Mouse (Mus musculus): ENCODE results near the gene Il4. TPM values are rescaled to one million over a fixed set of nuclear protein-coding genes. Genes with fewer than 3 reads are reported as not detected.

The Il4 gene
- polyA plus RNA-seq (2021; fragmentation: Nextera tagmentation): 0.40 and 0.43 TPM in 2 replicates
- long read RNA-seq, experiment 1, partial matches to known transcripts: 0 of 1 reads
- long read RNA-seq, experiment 1, other reads (novel, unspliced or antisense): 1 of 1 reads
- long read RNA-seq, experiment 2: 0 reads

GRCm38 (mm10) chr11:53618619-53619198, at the start of gene Il4:
TSS of gene Il4 (minus strand) at chr11:53618669.

GRCm38 (mm10) chr11:53634556-53634955, 16.1 kb upstream of the Il4 start, which contains the start of gene Il13:
TSS of gene Il13 (minus strand) at chr11:53634702.

GRCm38 (mm10) chr11:53567224-53568014, 51.0 kb downstream of the Il4 start, which contains the start of gene Kif3a:
TSS of gene Kif3a (plus strand) at chr11:53567379.

Other genes starting within 250 kb of the Il4 start
- not detected in 2 replicates for gene Leap2, start 195.5 kb downstream of the Il4 start, polyA plus RNA-seq (2021; fragmentation: Nextera tagmentation)
- gene Uqcrq, start 187.8 kb downstream of the Il4 start, polyA plus RNA-seq (2021; fragmentation: Nextera tagmentation): 1,616 and 1,818 TPM in 2 replicates
- gene Gdf9, start 187.6 kb downstream of the Il4 start, polyA plus RNA-seq (2021; fragmentation: Nextera tagmentation): 1.2 and 1.3 TPM in 2 replicates
- gene Gm10447, start 161.6 kb downstream of the Il4 start, polyA plus RNA-seq (2021; fragmentation: Nextera tagmentation): 0.06 TPM in 1 of 2 replicates, not detected in the other
- gene Shroom1, start 161.5 kb downstream of the Il4 start, polyA plus RNA-seq (2021; fragmentation: Nextera tagmentation): 3.4 and 3.5 TPM in 2 replicates
- not detected in 2 replicates for gene Gm9837, start 148.2 kb downstream of the Il4 start, polyA plus RNA-seq (2021; fragmentation: Nextera tagmentation)
- gene Gm9945, start 138.5 kb downstream of the Il4 start, polyA plus RNA-seq (2021; fragmentation: Nextera tagmentation): 1.5 and 2.4 TPM in 2 replicates
- gene Sowaha, start 138.4 kb downstream of the Il4 start, polyA plus RNA-seq (2021; fragmentation: Nextera tagmentation): 65.5 and 66.0 TPM in 2 replicates
- gene Sept8, start 99.4 kb downstream of the Il4 start, polyA plus RNA-seq (2021; fragmentation: Nextera tagmentation): 107 and 117 TPM in 2 replicates
- gene Kif3a, start 51.3 kb downstream of the Il4 start, polyA plus RNA-seq (2021; fragmentation: Nextera tagmentation): 112 and 121 TPM in 2 replicates
- gene Il13, start 16.0 kb upstream of the Il4 start, polyA plus RNA-seq (2021; fragmentation: Nextera tagmentation): not detected in 2 replicates
- gene Rad50, start 88.7 kb upstream of the Il4 start, polyA plus RNA-seq (2021; fragmentation: Nextera tagmentation): 6.1 and 6.8 TPM in 2 replicates
- gene Il5, start 102.1 kb upstream of the Il4 start, polyA plus RNA-seq (2021; fragmentation: Nextera tagmentation): not detected in 2 replicates
- 6.1 and 7.3 TPM in 2 replicates for gene Irf1, start 151.3 kb upstream of the Il4 start, polyA plus RNA-seq (2021; fragmentation: Nextera tagmentation)
- 0.16 and 1.3 TPM in 2 replicates for gene Gm17334, start 154.5 kb upstream of the Il4 start, polyA plus RNA-seq (2021; fragmentation: Nextera tagmentation)
- 3.6 and 4.5 TPM in 2 replicates for gene Gm12216, start 240.6 kb upstream of the Il4 start, polyA plus RNA-seq (2021; fragmentation: Nextera tagmentation)